Mouse (Mus musculus) stomach, postnatal 0 days (tissue): ENCODE results near the gene Asic4.

Source experiments
- CTCF ChIP-seq: IDR thresholded peaks from 2 replicates; pipeline ENCODE4 v1.5.1; 2016; ENCODE audit warnings: antibody characterized with exemption, low read depth, mild to moderate bottlenecking, moderate library complexity
- EP300 ChIP-seq: optimal IDR thresholded peaks from 2 replicates; pipeline ENCODE3; 2016; ENCODE audit warnings: antibody characterized with exemption

GRCm38 (mm10) chr1:75451900-75452299, 1.7 kb downstream of the Asic4 start:
- TF ChIP-seq CTCF, result no peak
- TF ChIP-seq EP300, result no peak
